Mouse (Mus musculus): ENCODE data around the gene Klf4.

DNA sequence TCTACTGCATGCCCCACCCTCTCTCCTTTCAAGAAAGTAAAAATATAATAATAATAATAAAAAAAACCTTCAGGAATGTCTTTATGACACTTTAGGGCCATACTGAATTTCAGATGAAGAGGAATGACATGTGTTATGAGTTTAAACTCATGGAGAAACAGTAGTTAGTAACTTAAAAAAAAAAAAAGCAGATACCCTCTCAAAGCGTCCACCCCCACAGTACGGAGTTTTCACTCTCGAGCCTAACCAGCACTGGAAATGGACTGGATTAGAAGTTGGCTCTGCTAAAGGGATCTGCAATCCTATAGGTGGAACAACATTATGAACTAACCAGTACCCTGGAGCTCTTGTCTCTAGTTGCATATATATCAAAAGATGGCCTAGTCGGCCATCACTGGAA is 3.9 kb downstream of the Klf4 start:
- TF ChIP-seq EP300 (IDR thresholded peaks at IDR 0.05; ENCODE audit: low read depth) (no peak), CTCF (IDR thresholded peaks at IDR 0.05; ENCODE audit: low read depth) (no peak)

Data from liver, embryonic 14.5 days (tissue).